Mouse (Mus musculus) T-helper 17 cell (primary cell): Measurements from ENCODE around the gene Tomm70a.
"Not testable (repeated sequence)": the region's sequence is repeated elsewhere in the genome, so short reads cannot be mapped to it uniquely, and the experiment has no call there.

Source experiments
- in situ Hi-C, 2 experiments: fragments of 300-600 bp; cut with MboI, MseI; formaldehyde crosslinking; loops; 1 replicate in 1 of 2; 2 replicates in 1 of 2; pipeline ENCODE4 v1.15.1; 2025; ENCODE audit warnings: high pct_unique_total_duplicates in 2 of 2

Tomm70a gene

DNA sequence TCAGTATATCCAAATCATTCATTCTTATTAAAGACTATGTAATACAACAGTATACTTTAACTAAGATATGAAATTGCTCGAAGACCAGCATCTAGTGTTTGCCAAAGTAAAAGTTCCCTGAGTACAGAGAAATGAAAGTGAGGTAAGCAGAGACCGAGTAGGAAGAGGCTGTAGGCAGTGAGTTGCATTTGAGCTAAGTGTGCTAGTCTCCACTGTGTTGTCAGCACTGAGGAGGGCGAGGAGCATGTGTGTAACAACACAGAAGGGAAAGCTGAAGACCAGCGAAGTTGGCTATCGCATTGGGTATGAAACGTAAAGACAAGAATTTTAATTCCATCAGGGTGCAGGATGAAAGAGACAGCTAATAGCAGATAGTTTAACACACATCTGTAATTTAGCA is 12.1 kb downstream of the Tomm70a start:
- in situ Hi-C loops = loop anchor here in 1 of 2 experiments (25.0 kb wide), 1 partner anchor 1121 kb away; no protein-coding TSS in a partner anchor

- in situ Hi-C loops = loop anchor here in 1 of 2 experiments (25.0 kb wide), 1 partner anchor 1132 kb away; no protein-coding TSS in a partner anchor
Measured at GRCm38 (mm10) chr16:57144741-57145140, 23.2 kb downstream of the Tomm70a start.

DNA sequence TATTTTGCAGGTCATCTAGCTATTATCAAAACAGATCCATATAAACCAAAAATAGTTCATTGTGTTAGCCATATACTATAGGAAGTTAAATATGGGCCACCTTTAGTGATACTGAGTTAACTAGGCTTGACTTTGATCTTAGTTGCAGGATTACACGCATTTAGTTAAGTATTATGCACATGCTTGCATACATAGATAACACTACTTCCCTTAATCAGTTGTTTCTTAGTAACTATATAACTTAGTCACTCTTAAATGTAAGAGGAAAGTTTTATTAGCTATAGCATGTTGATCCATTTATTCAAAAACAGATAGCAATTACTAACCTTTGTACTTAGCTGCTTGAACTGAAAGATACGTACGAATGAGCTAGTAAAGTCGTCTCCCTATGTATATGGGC is 29.9 kb downstream of the Tomm70a start:
- in situ Hi-C loops = no loop called here

GRCm38 (mm10) chr16:57155899-57156298 is 34.4 kb downstream of the Tomm70a start:
- in situ Hi-C loops = no loop called here

GRCm38 (mm10) chr16:57157076-57157475 is 35.6 kb downstream of the Tomm70a start:
- in situ Hi-C loops = no loop called here

- in situ Hi-C loops = no loop called here
Measured at GRCm38 (mm10) chr16:57157728-57158127, 36.2 kb downstream of the Tomm70a start.

GRCm38 (mm10) chr16:57159835-57160234 is 38.3 kb downstream of the Tomm70a start:
- in situ Hi-C loops = no loop called here

- in situ Hi-C loops = no loop called here
Measured at GRCm38 (mm10) chr16:57162841-57163240, 41.3 kb downstream of the Tomm70a start.

DNA sequence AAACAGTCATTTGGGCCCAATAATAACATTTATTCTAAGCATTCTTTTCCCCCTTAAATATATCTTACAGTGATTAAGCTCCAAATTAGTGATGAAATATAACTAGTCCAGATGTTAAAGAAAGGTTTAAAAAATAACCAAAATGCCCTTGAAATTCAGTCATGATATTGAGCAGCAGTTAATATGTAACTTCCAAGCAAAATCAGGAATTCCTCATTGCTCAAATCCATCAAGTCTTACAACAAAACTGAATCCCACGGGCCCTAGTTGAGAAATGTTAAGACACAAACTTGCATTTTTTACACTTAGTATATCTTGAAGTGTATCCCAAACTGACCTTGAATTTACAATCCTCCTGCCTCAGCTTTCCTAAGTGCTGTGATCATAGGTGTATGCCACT is 42.2 kb downstream of the Tomm70a start:
- in situ Hi-C loops = no loop called here

DNA sequence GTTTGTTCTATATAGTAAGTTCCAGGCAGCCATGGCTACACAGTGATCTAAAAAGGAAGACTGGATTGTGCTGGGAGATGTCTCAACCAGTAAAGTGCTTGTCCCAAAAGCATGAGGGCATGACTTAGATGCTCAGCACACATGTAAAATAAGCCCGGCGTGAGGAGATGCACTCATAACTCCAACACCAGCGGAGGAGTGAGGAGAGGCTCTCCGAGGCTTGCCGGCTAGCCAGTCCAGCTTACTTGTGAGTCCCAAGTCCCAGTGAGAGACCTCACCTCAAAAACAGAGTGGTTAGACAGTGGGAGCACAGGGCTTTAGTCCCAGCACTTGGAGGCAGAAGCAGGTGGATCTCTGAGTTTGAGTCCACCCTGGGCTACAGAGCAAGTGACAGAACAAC is 43.7 kb downstream of the Tomm70a start:
- in situ Hi-C loops = loop anchor here in 1 of 2 experiments (5.0 kb wide), 1 partner anchor 48 kb away; no protein-coding TSS in a partner anchor

DNA sequence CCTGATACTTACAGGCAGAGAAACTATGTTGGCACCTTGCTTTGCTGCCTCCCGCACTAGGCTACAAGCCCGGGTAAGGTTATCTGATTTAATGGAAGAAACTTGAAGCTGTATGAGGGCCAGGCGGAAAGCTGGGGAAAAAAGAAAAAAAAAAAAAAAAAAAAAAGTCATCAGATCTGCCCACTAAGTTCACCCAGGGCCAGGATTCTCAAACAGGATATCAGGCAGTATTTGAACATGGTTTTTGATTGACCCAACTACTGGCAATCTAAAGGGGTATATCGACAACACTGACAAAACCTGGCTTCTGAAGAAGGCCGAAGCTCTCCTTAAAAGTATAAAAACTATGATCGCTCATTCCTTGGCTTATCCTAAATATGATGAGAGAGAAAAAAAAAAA is 44.6 kb downstream of the Tomm70a start:
- in situ Hi-C loops = loop anchor here in 1 of 2 experiments (5.0 kb wide), 1 partner anchor 49 kb away; no protein-coding TSS in a partner anchor

DNA sequence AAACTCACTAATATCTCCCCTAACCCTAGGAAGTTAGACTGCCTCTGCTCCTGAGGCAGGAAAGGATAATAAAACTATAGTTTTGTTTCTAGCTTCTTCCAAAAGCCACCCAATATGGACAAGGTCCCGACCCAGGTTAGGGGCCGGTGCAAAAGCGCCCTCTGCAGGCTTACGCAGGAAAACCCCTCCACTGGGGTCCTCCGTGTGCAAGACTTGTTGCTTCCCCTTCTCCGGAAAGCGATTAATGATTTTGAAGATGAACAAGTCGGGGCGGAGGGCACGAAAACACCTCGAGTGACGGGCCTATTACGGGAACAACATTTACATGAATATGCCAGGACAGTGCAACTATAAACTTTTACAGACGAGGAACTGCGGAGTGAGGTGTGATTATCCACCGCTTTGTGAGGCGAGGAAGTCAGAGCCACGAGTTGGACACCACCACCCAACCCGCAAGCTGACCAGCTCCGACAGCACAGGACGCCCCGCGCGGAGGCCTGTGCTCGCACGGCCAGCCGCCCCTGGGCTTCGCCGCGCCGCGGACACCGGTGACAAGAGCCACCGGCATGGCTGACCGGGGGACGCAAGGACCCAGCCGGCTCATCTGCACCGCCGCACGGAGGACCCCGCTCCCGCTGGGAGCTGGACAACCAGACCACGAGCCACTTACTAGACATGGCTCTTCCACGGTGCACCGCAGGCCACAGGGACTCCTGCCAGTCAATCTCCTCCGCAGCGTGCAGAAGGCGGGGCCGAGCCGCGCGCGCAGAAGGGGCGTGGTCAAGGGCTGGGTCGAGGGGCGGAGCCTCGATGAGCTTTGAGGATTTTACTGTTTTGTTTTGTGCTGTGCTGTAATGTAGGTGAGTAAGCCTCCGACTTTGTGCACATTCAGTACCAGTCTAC is 45.4 kb downstream of the Tomm70a start, which contains the start of gene Nit2:
TSS of gene Nit2 (minus strand) at position 731 of the 903 bp plus-strand sequence.
- in situ Hi-C loops = loop anchor here in 1 of 2 experiments (5.0 kb wide), 1 partner anchor 50 kb away; no protein-coding TSS in a partner anchor

GRCm38 (mm10) chr16:57167514-57167912 is 46.0 kb downstream of the Tomm70a start:
- in situ Hi-C loops = loop anchor here in 1 of 2 experiments (5.0 kb wide), 1 partner anchor 50 kb away; no protein-coding TSS in a partner anchor

GRCm38 (mm10) chr16:57168236-57168635 is 46.7 kb downstream of the Tomm70a start:
- in situ Hi-C loops = loop anchor here in 1 of 2 experiments (5.0 kb wide), 1 partner anchor 51 kb away; no protein-coding TSS in a partner anchor

DNA sequence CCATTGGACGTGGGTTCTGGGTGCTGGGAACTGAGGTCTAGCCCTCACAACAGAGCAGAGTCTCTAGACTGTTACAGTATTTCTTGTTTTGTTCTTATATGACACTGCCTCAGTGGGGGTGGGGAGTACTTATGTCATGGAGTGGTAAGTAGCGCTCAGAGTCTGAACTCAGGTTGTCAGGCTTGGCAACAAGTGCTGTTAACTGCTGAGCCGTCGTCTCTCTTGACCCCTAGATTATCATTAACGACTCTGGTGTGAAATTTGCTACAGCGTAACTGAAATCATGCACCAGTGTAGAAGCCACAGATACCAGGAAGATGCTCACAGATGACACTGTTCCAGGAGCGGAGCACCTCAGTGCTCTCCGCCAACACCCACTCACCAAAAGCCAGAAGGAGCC is 49.7 kb downstream of the Tomm70a start:
- in situ Hi-C loops = no loop called here

DNA sequence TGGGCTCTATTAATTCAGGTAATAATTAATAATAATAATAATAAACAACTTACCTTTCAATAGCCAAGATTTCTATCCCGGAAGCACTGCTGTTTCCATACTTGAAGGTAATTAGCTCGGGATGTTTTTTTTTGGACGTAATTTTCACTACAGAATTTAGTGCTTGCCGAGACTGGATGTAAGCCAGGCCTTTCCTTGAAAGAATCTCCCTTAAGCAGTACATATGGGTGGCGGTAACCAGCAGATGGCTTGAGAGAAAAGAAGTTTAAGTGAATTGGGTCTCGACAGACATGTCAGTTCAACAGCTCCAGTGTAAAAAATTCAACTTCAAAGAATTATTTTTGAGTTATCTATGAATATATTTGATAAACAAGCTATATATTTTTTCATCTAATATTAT is 50.1 kb downstream of the Tomm70a start:
- in situ Hi-C loops = no loop called here

DNA sequence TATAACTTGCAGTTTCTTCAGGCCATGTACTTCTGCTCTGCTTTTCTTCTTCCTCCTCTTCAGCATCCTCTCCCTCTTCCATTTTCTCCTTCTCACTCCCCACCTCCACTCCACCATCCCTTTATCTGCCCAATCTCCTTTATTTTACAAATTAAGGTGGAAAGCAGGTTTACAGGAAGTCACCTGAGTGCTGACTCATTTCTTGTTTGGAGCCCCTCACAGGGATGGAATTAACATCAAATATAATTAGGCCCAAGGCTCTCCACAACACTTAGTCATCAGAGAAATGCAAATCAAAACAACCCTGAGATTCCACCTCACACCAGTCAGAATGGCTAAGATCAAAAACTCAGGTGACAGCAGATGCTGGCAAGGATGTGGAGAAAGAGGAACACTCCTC is 53.0 kb downstream of the Tomm70a start:
- in situ Hi-C loops = not testable (repeated sequence)

DNA sequence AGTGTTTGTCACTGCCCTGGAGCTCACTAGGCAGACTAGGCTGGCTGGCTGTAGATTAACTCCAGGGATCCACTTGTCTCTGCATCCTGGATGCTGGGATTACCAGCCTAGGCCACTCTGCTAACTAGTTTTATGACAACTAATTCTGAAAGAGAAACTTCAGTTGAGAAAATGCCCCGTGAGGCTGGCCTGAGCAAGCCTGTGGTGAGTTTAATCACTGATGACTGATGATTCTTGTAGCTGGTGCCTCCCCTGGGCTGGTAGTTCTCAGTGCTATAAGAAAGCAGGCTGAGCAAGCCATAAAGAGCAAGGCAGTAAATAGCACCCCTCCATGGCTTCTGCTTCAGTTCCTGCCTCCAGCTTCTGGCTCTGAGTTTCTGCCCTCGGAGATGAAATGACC is 54.2 kb downstream of the Tomm70a start:
- in situ Hi-C loops = no loop called here

DNA sequence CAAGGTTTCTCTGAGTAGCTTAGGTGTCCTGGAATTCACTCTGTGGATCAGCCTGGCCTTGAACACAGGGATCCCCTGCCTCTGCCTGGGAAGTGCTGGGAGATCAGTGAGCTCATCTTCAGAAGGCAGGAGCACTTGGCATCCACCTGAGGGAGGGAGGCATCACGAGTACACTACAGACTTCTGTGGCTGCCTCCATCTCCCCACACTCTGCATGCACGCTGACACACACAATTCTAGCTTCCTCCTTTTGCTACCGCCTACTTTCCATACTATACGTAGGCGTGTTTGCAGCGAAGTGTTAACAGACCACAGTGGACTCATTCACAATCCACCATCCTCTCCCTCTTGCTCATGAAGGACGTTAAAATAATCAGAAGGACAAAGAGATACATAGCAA is 54.8 kb downstream of the Tomm70a start:
- in situ Hi-C loops = no loop called here

GRCm38 (mm10) chr16:57177254-57177653 is 55.8 kb downstream of the Tomm70a start:
- in situ Hi-C loops = no loop called here

DNA sequence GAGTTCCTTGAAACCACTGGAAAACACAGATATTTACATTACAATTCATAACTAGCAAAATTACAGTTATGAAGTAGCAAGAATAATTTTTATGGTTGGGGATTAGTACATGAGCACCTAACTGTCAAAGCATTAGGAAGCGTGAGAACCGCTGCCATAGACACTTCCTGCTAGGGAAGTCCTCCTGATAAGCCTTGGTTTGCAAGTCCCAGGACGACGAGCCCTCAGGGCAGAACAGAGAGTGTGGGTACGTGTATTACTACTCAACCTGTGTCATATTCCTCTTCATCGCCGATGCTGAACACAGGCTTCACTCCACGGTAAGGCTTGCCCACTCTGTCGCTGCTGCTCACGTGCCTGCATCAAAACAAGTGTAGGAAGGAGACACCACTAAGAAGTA is 56.2 kb downstream of the Tomm70a start:
- in situ Hi-C loops = no loop called here

- in situ Hi-C loops = loop anchor here in 1 of 2 experiments (10.0 kb wide), 1 partner anchor 376 kb away; no protein-coding TSS in a partner anchor
Measured at GRCm38 (mm10) chr16:57181180-57181579, 59.7 kb downstream of the Tomm70a start.
